Mouse (Mus musculus): Measurements from ENCODE around the gene Cdx2.

Gene Cdx2

GRCm38 (mm10) chr5:147315432-147316075 lies 8.5 kb upstream of the Cdx2 start:
- DNase-seq: no peak

- DNase-seq: no peak
These were observed 7.8 kb upstream of the Cdx2 start for GRCm38 (mm10) chr5:147314646-147315431.

GRCm38 (mm10) chr5:147312830-147313685 lies 6.0 kb upstream of the Cdx2 start:
- no peak for DNase-seq

- no peak for DNase-seq
These were observed 2.7 kb upstream of the Cdx2 start for GRCm38 (mm10) chr5:147309786-147310185.

GRCm38 (mm10) chr5:147308451-147308850 lies 1.4 kb upstream of the Cdx2 start:
- DNase-seq: no peak

GRCm38 (mm10) chr5:147307398-147307785 lies 322 bp upstream of the Cdx2 start:
- DNase-seq: no peak

GRCm38 (mm10) chr5:147305856-147306637 lies 1.0 kb downstream of the Cdx2 start:
- no peak for DNase-seq

- no peak for DNase-seq
These were observed 1.9 kb downstream of the Cdx2 start for GRCm38 (mm10) chr5:147305166-147305565.

- no peak for DNase-seq
These were observed 2.6 kb downstream of the Cdx2 start for GRCm38 (mm10) chr5:147304276-147305155.

GRCm38 (mm10) chr5:147302746-147303400 lies 4.2 kb downstream of the Cdx2 start:
- DNase-seq: no peak

- no peak for DNase-seq
These were observed 4.9 kb downstream of the Cdx2 start for GRCm38 (mm10) chr5:147302141-147302540.

- no peak for DNase-seq
These were observed 5.3 kb downstream of the Cdx2 start for GRCm38 (mm10) chr5:147301781-147302070.

- DNase-seq: no peak
These were observed 5.9 kb downstream of the Cdx2 start for GRCm38 (mm10) chr5:147300917-147301780.

- no peak for DNase-seq
These were observed 7.1 kb downstream of the Cdx2 start for GRCm38 (mm10) chr5:147300001-147300363.

GRCm38 (mm10) chr5:147299255-147300000 lies 7.6 kb downstream of the Cdx2 start:
- DNase-seq: peak; percentile 27

- DNase-seq: no peak
These were observed 9.8 kb downstream of the Cdx2 start for GRCm38 (mm10) chr5:147297249-147297648.

- DNase-seq: peak; percentile 34
These were observed 12.9 kb downstream of the Cdx2 start for GRCm38 (mm10) chr5:147294121-147294520.

- peak; percentile 67 for DNase-seq
These were observed 13.8 kb downstream of the Cdx2 start for GRCm38 (mm10) chr5:147293127-147293910.

Data from thymus, postnatal 14 days (tissue).